Mouse (Mus musculus) cortical plate, adult 2 months (tissue): Measurements from ENCODE around the gene Cntfr.

Experiments used
- CTCF ChIP-seq: fragments of 200-500 bp; IDR thresholded peaks from 2 replicates; pipeline ENCODE4 v1.5.1; 2011; ENCODE audit warnings: mild to moderate bottlenecking, control low read depth, low read length; ENCODE audit not compliant: insufficient read depth; ENCODE audit errors: extremely low read depth
- POLR2A ChIP-seq: fragments of 200-500 bp; IDR thresholded peaks from 2 replicates; pipeline ENCODE4 v1.6.1; 2011; ENCODE audit warnings: mild to moderate bottlenecking, low read length, control low read depth; ENCODE audit not compliant: insufficient read depth; ENCODE audit errors: extremely low read depth

DNA sequence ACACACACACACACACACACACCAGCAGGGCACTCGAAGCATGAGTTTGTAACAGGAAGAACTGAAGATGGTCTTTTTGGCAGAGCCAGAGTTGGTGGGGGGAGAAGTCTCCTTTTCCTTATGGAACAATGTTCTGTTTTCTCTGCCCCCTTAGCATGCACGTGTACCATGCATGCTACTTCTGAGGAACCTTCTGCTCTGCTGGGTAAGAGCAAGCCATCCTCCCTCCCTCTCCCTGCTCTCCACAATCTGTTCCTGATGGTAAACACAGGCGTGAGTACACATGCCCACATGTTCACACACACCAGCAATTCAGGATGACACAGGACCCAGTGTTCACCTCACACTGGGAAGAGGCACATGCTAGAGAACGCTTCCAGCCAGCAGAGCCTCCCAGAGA, 15.7 kb downstream of the Cntfr start:
- TF ChIP-seq CTCF = no peak
- no peak for TF ChIP-seq POLR2A
